Mouse (Mus musculus) liver, embryonic 13.5 days (tissue): Measurements from ENCODE around the gene Sarnp. TPM values are rescaled to one million over a fixed set of nuclear protein-coding genes. Genes with fewer than 3 reads are reported as not detected.
A peak's percentile ranks its signal among the peaks of the same experiment; 100 is the strongest.

Experiments used
- ATAC-seq: fragments of 200-750 bp; cut with Nextera tagmentation; 2 replicates; pipeline ENCODE4 v1.8.0; 2017; ENCODE audit warnings: low read depth, mild to moderate bottlenecking, moderate number of reproducible peaks, moderate library complexity
- DNase-seq: peaks from one replicate; pipeline ENCODE4 v3.0.0; 2022
- H3K27ac ChIP-seq: fragments of 300-500 bp; sonication (generic); 2 replicates; pipeline ENCODE4 v1.5.1; 2015; ENCODE audit warnings: moderate library complexity, mild to moderate bottlenecking, inconsistent platforms
- H3K27me3 ChIP-seq: fragments of 300-500 bp; sonication (generic); 2 replicates; pipeline ENCODE4 v1.6.1; 2015; ENCODE audit warnings: mild to moderate bottlenecking, inconsistent platforms
- H3K36me3 ChIP-seq: fragments of 300-500 bp; sonication (generic); 2 replicates; pipeline ENCODE4 v1.6.1; 2015; ENCODE audit warnings: mild to moderate bottlenecking, inconsistent platforms
- H3K4me1 ChIP-seq: fragments of 300-500 bp; sonication (generic); replicated peaks from 2 replicates; pipeline ENCODE4 v1.6.1; 2015; ENCODE audit warnings: inconsistent platforms
- H3K4me2 ChIP-seq: fragments of 300-500 bp; sonication (generic); 2 replicates; pipeline ENCODE4 v1.6.1; 2015; ENCODE audit warnings: inconsistent platforms, mild to moderate bottlenecking, moderate library complexity
- H3K4me3 ChIP-seq: fragments of 300-500 bp; sonication (generic); replicated peaks from 2 replicates; pipeline ENCODE4 v1.5.1; 2015; ENCODE audit warnings: mild to moderate bottlenecking, inconsistent platforms
- H3K9ac ChIP-seq: fragments of 300-500 bp; sonication (generic); 2 replicates; pipeline ENCODE4 v1.6.1; 2015; ENCODE audit warnings: mild to moderate bottlenecking, inconsistent platforms
- H3K9me3 ChIP-seq: fragments of 300-500 bp; sonication (generic); replicated peaks from 2 replicates; pipeline ENCODE4 v1.6.1; 2016; ENCODE audit warnings: inconsistent platforms
- whole genome bisulfite sequencing: fragments of 180-500 bp; shearing (Covaris S2); methylation state at CpG from one replicate; pipeline ENCODE4 v1.1.7; 2015; ENCODE audit not compliant: insufficient replicate concordance; 5-methylcytosine and 5-hydroxymethylcytosine counted together
- polyA plus RNA-seq: library from polyadenylated mRNA; unstranded; fragments of >200 nt; fragmentation: Nextera tagmentation; extraction: Ambion mirVana; gene quantifications from 2 replicates; pipeline ENCODE4 v1.2.1, GENCODE M21; 2015

The Sarnp gene
- polyA plus RNA-seq, 1 experiment from 2014 or later: 147 TPM

GRCm38 (mm10) chr10:128798676-128799075 lies 18.5 kb upstream of the Sarnp start:
- no peak overlapping the region for H3K4me3 ChIP-seq
- H3K9me3 ChIP-seq: no peaks in the 10 kb centered on the region
- peaks cover 7% of the 10 kb centered on the region for H3K27me3 ChIP-seq
- H3K9ac ChIP-seq: no peak overlapping the region
- no peak overlapping the region for H3K4me2 ChIP-seq
- DNase-seq (no peak), ATAC-seq (no peak)
- 76% methylated on average over 8 of the region's 8 CpGs for WGBS
- H3K4me1 ChIP-seq: peaks cover 10% of the 10 kb centered on the region
- H3K27ac ChIP-seq: no peak overlapping the region
- H3K36me3 ChIP-seq: peaks cover 15% of the 10 kb centered on the region; the same call in 1 of the 2 replicates

GRCm38 (mm10) chr10:128801981-128802495 lies 15.1 kb upstream of the Sarnp start:
- Histone ChIP-seq H3K4me1 (peaks cover 33% of the 10 kb centered on the region), H3K27ac (no peak overlapping the region), H3K9ac (no peak overlapping the region), H3K36me3 (peaks cover 15% of the 10 kb centered on the region; the same call in 1 of the 2 replicates), H3K9me3 (no peaks in the 10 kb centered on the region), H3K4me3 (no peak overlapping the region), H3K4me2 (no peak overlapping the region), H3K27me3 (peaks cover 7% of the 10 kb centered on the region)
- DNase-seq (no peak), ATAC-seq (no peak)
- 83% methylated on average over 16 of the region's 16 CpGs for WGBS

- Histone ChIP-seq H3K4me1 (peaks cover 43% of the 10 kb centered on the region), H3K4me3 (no peak overlapping the region), H3K4me2 (peak overlapping the region; percentile 95), H3K9ac (no peak overlapping the region), H3K36me3 (peaks cover 15% of the 10 kb centered on the region; the same call in 1 of the 2 replicates), H3K27ac (no peak overlapping the region), H3K27me3 (peaks cover 7% of the 10 kb centered on the region), H3K9me3 (no peaks in the 10 kb centered on the region)
- ATAC-seq (no peak), DNase-seq (no peak)
- WGBS: 62% methylated on average over 4 of the region's 4 CpGs
Observed at GRCm38 (mm10) chr10:128802956-128803355, 14.2 kb upstream of the Sarnp start.

- Histone ChIP-seq H3K9me3 (no peaks in the 10 kb centered on the region), H3K9ac (peak overlapping the region; percentile 87), H3K4me3 (peak overlapping the region; percentile 82), H3K27me3 (peaks cover 7% of the 10 kb centered on the region), H3K27ac (peak overlapping the region; percentile 45; the same call in 1 of the 2 replicates), H3K4me1 (peaks cover 47% of the 10 kb centered on the region), H3K4me2 (peak overlapping the region; percentile 95), H3K36me3 (peaks cover 14% of the 10 kb centered on the region; the same call in 1 of the 2 replicates)
- ATAC-seq (no peak), DNase-seq (no peak)
- WGBS: 18% methylated on average over 6 of the region's 6 CpGs
Observed at GRCm38 (mm10) chr10:128803361-128803760, 13.8 kb upstream of the Sarnp start.

GRCm38 (mm10) chr10:128803771-128804270 lies 13.3 kb upstream of the Sarnp start, which contains the start of gene Dnajc14:
Gene Dnajc14 (plus strand): TSS chr10:128804062.
- 4% methylated on average over 14 of the region's 14 CpGs for WGBS
- ATAC-seq (no peak), DNase-seq (no peak)
- Histone ChIP-seq H3K9ac (peak within 1 kb of the TSS; percentile 87), H3K4me2 (peak within 1 kb of the TSS; percentile 95), H3K4me3 (peak within 1 kb of the TSS; percentile 82), H3K27me3 (peaks cover 7% of the 10 kb centered on the region), H3K9me3 (no peaks in the 10 kb centered on the region), H3K27ac (peak within 1 kb of the TSS; percentile 90), H3K36me3 (peaks cover 16% of the 10 kb centered on the region), H3K4me1 (peaks cover 51% of the 10 kb centered on the region)

GRCm38 (mm10) chr10:128804271-128805091 lies 12.7 kb upstream of the Sarnp start, which contains the start of gene Tmem198b:
Gene Tmem198b (minus strand): TSS chr10:128804370.
- peak within 1 kb of the TSS; percentile 82 for H3K4me3 ChIP-seq
- H3K27ac ChIP-seq: peak within 1 kb of the TSS; percentile 90
- under 1% methylated on average over 28 of the region's 28 CpGs for WGBS
- peak within 1 kb of the TSS; percentile 95 for H3K4me2 ChIP-seq
- H3K27me3 ChIP-seq: peaks cover 7% of the 10 kb centered on the region
- peaks cover 58% of the 10 kb centered on the region for H3K4me1 ChIP-seq
- no peak for DNase-seq
- H3K9ac ChIP-seq: peak within 1 kb of the TSS; percentile 87
- H3K36me3 ChIP-seq: peaks cover 21% of the 10 kb centered on the region
- H3K9me3 ChIP-seq: no peaks in the 10 kb centered on the region
- ATAC-seq: peak; percentile 43

- Histone ChIP-seq H3K4me3 (peak overlapping the region; percentile 82), H3K27me3 (peaks cover 7% of the 10 kb centered on the region), H3K4me1 (peaks cover 61% of the 10 kb centered on the region), H3K4me2 (peak overlapping the region; percentile 95), H3K36me3 (peaks cover 26% of the 10 kb centered on the region), H3K9me3 (no peaks in the 10 kb centered on the region), H3K9ac (peak overlapping the region; percentile 87), H3K27ac (peak overlapping the region; percentile 90)
- WGBS: under 1% methylated on average over 69 of the region's 70 CpGs
- ATAC-seq (peak; percentile 96), DNase-seq (peak; percentile 94)
Observed at GRCm38 (mm10) chr10:128805092-128806000, 11.8 kb upstream of the Sarnp start.

- Histone ChIP-seq H3K4me3 (peak overlapping the region; percentile 82), H3K27ac (peak overlapping the region; percentile 90), H3K4me2 (peak overlapping the region; percentile 95), H3K9me3 (no peaks in the 10 kb centered on the region), H3K36me3 (peaks cover 23% of the 10 kb centered on the region), H3K27me3 (peaks cover 7% of the 10 kb centered on the region), H3K9ac (peak overlapping the region; percentile 87), H3K4me1 (peaks cover 61% of the 10 kb centered on the region)
- DNase-seq (no peak), ATAC-seq (no peak)
- WGBS: 49% methylated on average over 6 of the region's 6 CpGs
Observed at GRCm38 (mm10) chr10:128806086-128806485, 11.0 kb upstream of the Sarnp start.

GRCm38 (mm10) chr10:128807018-128807417 lies 10.1 kb upstream of the Sarnp start:
- ATAC-seq (no peak), DNase-seq (no peak)
- H3K9ac ChIP-seq: peak overlapping the region; percentile 87
- H3K9me3 ChIP-seq: no peaks in the 10 kb centered on the region
- peaks cover 21% of the 10 kb centered on the region for H3K36me3 ChIP-seq
- H3K4me3 ChIP-seq: peak overlapping the region; percentile 82
- H3K27me3 ChIP-seq: peaks cover 4% of the 10 kb centered on the region
- H3K4me1 ChIP-seq: peaks cover 61% of the 10 kb centered on the region
- 82% methylated on average over 8 of the region's 8 CpGs for WGBS
- peak overlapping the region; percentile 95 for H3K4me2 ChIP-seq
- H3K27ac ChIP-seq: no peak overlapping the region

GRCm38 (mm10) chr10:128820217-128820616 lies 3.1 kb downstream of the Sarnp start:
- peak overlapping the region; percentile 89 for H3K4me2 ChIP-seq
- peaks cover 56% of the 10 kb centered on the region for H3K36me3 ChIP-seq
- peak overlapping the region; percentile 87 for H3K4me3 ChIP-seq
- ATAC-seq (no peak), DNase-seq (no peak)
- H3K4me1 ChIP-seq: peaks cover 33% of the 10 kb centered on the region
- H3K9me3 ChIP-seq: no peaks in the 10 kb centered on the region
- WGBS: 84% methylated on average over 4 of the region's 4 CpGs
- no peaks in the 10 kb centered on the region for H3K27me3 ChIP-seq
- 0 out of 2 replicates have a peak overlapping the region, but pooled peaks have one; percentile 30 for H3K27ac ChIP-seq
- peak overlapping the region; percentile 78 for H3K9ac ChIP-seq
